Mouse (Mus musculus) A20 (cell line): ENCODE results near the gene Trappc3l.
A peak's percentile ranks its signal among the peaks of the same experiment; 100 is the strongest.

Source experiments
- DNase-seq: peaks from one replicate; pipeline ENCODE4 v3.0.0-alpha.2; 2011; ENCODE audit warnings: low read depth, low spot score

Gene Trappc3l

GRCm38 (mm10) chr10:34095147-34095546, 57.8 kb downstream of the Trappc3l start:
- DNase-seq = peak; percentile 9

- no peak for DNase-seq
Observed at GRCm38 (mm10) chr10:34095964-34096363, 58.6 kb downstream of the Trappc3l start.

- DNase-seq = peak; percentile 28
Observed at GRCm38 (mm10) chr10:34096418-34096883, 59.1 kb downstream of the Trappc3l start, which contains the start of gene Calhm5. Gene Calhm5 (minus strand): TSS chr10:34096519.

- DNase-seq = no peak
Observed at GRCm38 (mm10) chr10:34110863-34111465, 73.6 kb downstream of the Trappc3l start.

- no peak for DNase-seq
Observed at GRCm38 (mm10) chr10:34111964-34112738, 74.8 kb downstream of the Trappc3l start.

- DNase-seq = peak; percentile 16
Observed at GRCm38 (mm10) chr10:34117131-34117530, 79.7 kb downstream of the Trappc3l start.

- DNase-seq = peak; percentile 16
Observed at GRCm38 (mm10) chr10:34117770-34118169, 80.4 kb downstream of the Trappc3l start.

GRCm38 (mm10) chr10:34118421-34118820, 81.0 kb downstream of the Trappc3l start:
- DNase-seq = peak; percentile 14

- peak; percentile 64 for DNase-seq
Observed at GRCm38 (mm10) chr10:34127392-34128378, 90.3 kb downstream of the Trappc3l start, which contains the start of gene Calhm6. Gene Calhm6 (minus strand): TSS chr10:34127984.

GRCm38 (mm10) chr10:34128391-34128790, 91.0 kb downstream of the Trappc3l start:
- DNase-seq = no peak

- peak; percentile 37 for DNase-seq
Observed at GRCm38 (mm10) chr10:34131356-34131755, 94.0 kb downstream of the Trappc3l start.

GRCm38 (mm10) chr10:34136432-34136831, 99.0 kb downstream of the Trappc3l start:
- no peak for DNase-seq

GRCm38 (mm10) chr10:34138027-34138426, 100.6 kb downstream of the Trappc3l start:
- DNase-seq = no peak

GRCm38 (mm10) chr10:34139768-34140167, 102.4 kb downstream of the Trappc3l start:
- DNase-seq = no peak

- no peak for DNase-seq
Observed at GRCm38 (mm10) chr10:34141693-34142092, 104.3 kb downstream of the Trappc3l start.

- no peak for DNase-seq
Observed at GRCm38 (mm10) chr10:34149772-34150171, 112.4 kb downstream of the Trappc3l start.

- no peak for DNase-seq
Observed at GRCm38 (mm10) chr10:34150454-34150853, 113.1 kb downstream of the Trappc3l start.

- peak; percentile 39 for DNase-seq
Observed at GRCm38 (mm10) chr10:34151827-34152226, 114.4 kb downstream of the Trappc3l start.

GRCm38 (mm10) chr10:34155796-34156554, 118.6 kb downstream of the Trappc3l start:
- no peak for DNase-seq
